Mouse (Mus musculus): ENCODE data around the gene Mapk11. TPM values are rescaled to one million over a fixed set of nuclear protein-coding genes. Genes with fewer than 3 reads are reported as not detected.

The Mapk11 gene
- total and polyA plus RNA-seq, 3 experiments: 0.04 TPM; not detected in 1

DNA sequence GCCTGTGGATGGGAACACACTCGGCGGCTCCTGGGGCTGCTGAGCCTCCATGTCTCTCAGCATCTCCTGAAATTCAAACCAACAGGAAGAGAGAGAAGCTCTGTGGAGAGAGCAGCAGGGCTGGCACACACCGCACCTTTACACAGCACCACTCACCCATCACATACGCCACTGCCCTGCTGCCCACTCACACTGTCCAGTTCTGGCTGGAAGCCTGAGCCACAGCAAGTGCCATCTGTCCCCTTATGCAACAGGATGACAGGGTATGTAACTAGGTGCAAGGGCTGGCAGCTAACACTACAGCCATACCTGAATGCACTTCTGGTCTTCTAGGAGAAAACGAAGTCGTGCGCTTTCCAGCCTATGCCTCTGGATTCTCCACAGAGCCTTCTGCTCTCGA, 45.0 kb downstream of the Mapk11 start:
- no peak overlapping the region for H3K4me3 ChIP-seq (ENCODE audit: control insufficient read depth in 1 of 2, insufficient read depth in 1 of 2, low read depth in 2 of 2, low read length in 2 of 2)

DNA sequence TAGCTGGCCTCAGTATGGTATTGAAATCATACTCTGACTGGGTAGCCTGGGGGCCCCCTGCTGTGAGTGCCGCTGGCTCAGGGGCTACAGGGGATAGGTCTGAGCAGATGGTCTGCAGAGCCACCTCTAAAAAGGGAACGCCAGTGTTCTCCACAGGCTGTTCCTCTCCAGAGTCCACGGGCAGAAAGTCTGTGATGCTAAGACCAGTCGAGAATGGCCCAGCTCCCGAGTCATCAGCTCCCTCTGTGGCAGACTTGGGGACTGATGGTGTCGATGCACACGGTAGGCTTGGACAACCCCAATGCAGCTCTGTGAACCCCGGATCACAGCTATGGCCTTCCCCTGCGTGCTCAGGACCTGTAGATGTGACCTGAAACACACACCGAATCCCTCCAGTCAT, 45.5 kb downstream of the Mapk11 start:
- Histone ChIP-seq H3K9me3 (replicated peaks; ENCODE audit: insufficient read depth, low read length) (no peaks in the 10 kb centered on the region), H3K27ac (ENCODE audit: control insufficient read depth, low read depth, low read length) (no peak overlapping the region), H3K79me2 (ENCODE audit: control insufficient read depth, insufficient read depth, low read length, poor library complexity) (no peaks in the 10 kb centered on the region), H3K9ac (ENCODE audit: control insufficient read depth, low read depth, low read length, poor library complexity, severe bottlenecking) (no peak overlapping the region), H3K36me3 (ENCODE audit: control insufficient read depth in 1 of 2, insufficient read depth in 2 of 2, low read length in 2 of 2) (peaks cover 0 to 4% of the 10 kb centered on the region in 2 experiments; a peak in 2 of 4 replicates), H3K4me1 (ENCODE audit: control insufficient read depth in 1 of 2, insufficient read depth in 2 of 2, low read length in 2 of 2) (no peaks in the 10 kb centered on the region), H3K27me3 (ENCODE audit: control insufficient read depth in 1 of 2, insufficient read depth in 2 of 2, low read length in 2 of 2) (no peaks in the 10 kb centered on the region), H3K4me3 (ENCODE audit: control insufficient read depth in 1 of 2, insufficient read depth in 1 of 2, low read depth in 2 of 2, low read length in 2 of 2) (no peak overlapping the region)
- TF ChIP-seq E2F4 (IDR thresholded peaks at IDR 0.05; ENCODE audit: borderline replicate concordance, low read depth, low read length): no peak
- no peak for TF ChIP-seq MYC (IDR thresholded peaks at IDR 0.05; ENCODE audit: low read depth, low read length)
- TF ChIP-seq POLR2AphosphoS5 (IDR thresholded peaks at IDR 0.05; ENCODE audit: borderline replicate concordance, low read depth, low read length): no peak
- TF ChIP-seq UBTF (IDR thresholded peaks at IDR 0.05; ENCODE audit: borderline replicate concordance, insufficient read depth, low read depth, low read length): no peak
- TF ChIP-seq USF2 (IDR thresholded peaks at IDR 0.05; ENCODE audit: borderline replicate concordance in 1 of 2, insufficient read depth in 1 of 2, low read depth in 1 of 2, low read length in 2 of 2): no peak
- TF ChIP-seq ELF1 (IDR thresholded peaks at IDR 0.05; ENCODE audit: low read depth, low read length): no peak
- TF ChIP-seq SIN3A (IDR thresholded peaks at IDR 0.05; ENCODE audit: low read length): no peak
- TF ChIP-seq RAD21 (IDR thresholded peaks at IDR 0.05; ENCODE audit: low read depth, low read length): no peak
- TF ChIP-seq GABPA (IDR thresholded peaks at IDR 0.05; ENCODE audit: low read depth, low read length): no peak
- no peak for TF ChIP-seq ZMIZ1 (IDR thresholded peaks at IDR 0.05; ENCODE audit: low read depth, low read length)
- no peak for TF ChIP-seq RCOR1 (IDR thresholded peaks at IDR 0.05; ENCODE audit: low read depth, low read length)
- TF ChIP-seq ZNF384 (IDR thresholded peaks at IDR 0.05; ENCODE audit: low read depth, low read length): no peak
- TF ChIP-seq POLR2A (IDR thresholded peaks at IDR 0.05; ENCODE audit: control insufficient read depth in 1 of 2, insufficient read depth in 1 of 2, low read depth in 1 of 2, low read length in 2 of 2, poor library complexity in 1 of 2): no peak
- no peak for DNase-seq (ENCODE audit: low read depth, low spot score)

More for the DNA sequence above, 45.0 kb downstream of the Mapk11 start:
- Histone ChIP-seq H3K79me2 (ENCODE audit: control insufficient read depth, insufficient read depth, low read length, poor library complexity) (no peaks in the 10 kb centered on the region), H3K4me1 (ENCODE audit: control insufficient read depth in 1 of 2, insufficient read depth in 2 of 2, low read length in 2 of 2) (no peaks in the 10 kb centered on the region), H3K9me3 (replicated peaks; ENCODE audit: insufficient read depth, low read length) (no peaks in the 10 kb centered on the region), H3K27me3 (ENCODE audit: control insufficient read depth in 1 of 2, insufficient read depth in 2 of 2, low read length in 2 of 2) (no peaks in the 10 kb centered on the region), H3K9ac (ENCODE audit: control insufficient read depth, low read depth, low read length, poor library complexity, severe bottlenecking) (no peak overlapping the region), H3K36me3 (ENCODE audit: control insufficient read depth in 1 of 2, insufficient read depth in 2 of 2, low read length in 2 of 2) (peaks cover 0 to 4% of the 10 kb centered on the region in 2 experiments; a peak in 2 of 4 replicates), H3K27ac (ENCODE audit: control insufficient read depth, low read depth, low read length) (no peak overlapping the region)
- TF ChIP-seq MAX (IDR thresholded peaks at IDR 0.05; ENCODE audit: low read length): no peak
- no peak for TF ChIP-seq SMC3 (IDR thresholded peaks at IDR 0.05; ENCODE audit: low read depth, low read length)
- TF ChIP-seq GATA1 (IDR thresholded peaks at IDR 0.05; ENCODE audit: low read depth, low read length): no peak
- TF ChIP-seq ZMIZ1 (IDR thresholded peaks at IDR 0.05; ENCODE audit: low read depth, low read length): no peak
- TF ChIP-seq POLR2AphosphoS2 (IDR thresholded peaks at IDR 0.05; ENCODE audit: low read length): no peak
- TF ChIP-seq CHD1 (IDR thresholded peaks at IDR 0.05; ENCODE audit: low read depth, low read length): no peak
- no peak for TF ChIP-seq MXI1 (IDR thresholded peaks at IDR 0.05; ENCODE audit: low read depth, low read length)
- TF ChIP-seq MAFK (IDR thresholded peaks at IDR 0.05; ENCODE audit: borderline replicate concordance, low read depth, low read length): no peak
- TF ChIP-seq SIN3A (IDR thresholded peaks at IDR 0.05; ENCODE audit: low read length): no peak
- TF ChIP-seq ZC3H11A (IDR thresholded peaks at IDR 0.05; ENCODE audit: low read depth, low read length): no peak
- no peak for TF ChIP-seq CHD2 (IDR thresholded peaks at IDR 0.05; ENCODE audit: low read length)
- no peak for TF ChIP-seq HCFC1 (IDR thresholded peaks at IDR 0.05; ENCODE audit: low read depth, low read length)
- TF ChIP-seq MYC (IDR thresholded peaks at IDR 0.05; ENCODE audit: low read depth, low read length): no peak
- no peak for TF ChIP-seq UBTF (IDR thresholded peaks at IDR 0.05; ENCODE audit: borderline replicate concordance, insufficient read depth, low read depth, low read length)
- no peak for TF ChIP-seq ZNF384 (IDR thresholded peaks at IDR 0.05; ENCODE audit: low read depth, low read length)
- TF ChIP-seq POLR2A (IDR thresholded peaks at IDR 0.05; ENCODE audit: control insufficient read depth in 1 of 2, insufficient read depth in 1 of 2, low read depth in 1 of 2, low read length in 2 of 2, poor library complexity in 1 of 2): no peak
- no peak for TF ChIP-seq KAT2A (conservative IDR thresholded peaks at IDR 0.05; ENCODE audit: low read depth, low read length)
- no peak for DNase-seq (ENCODE audit: low read depth, low spot score)

All from MEL (cell line).